Mouse (Mus musculus): ENCODE results near the gene Vsx1. TPM values are rescaled to one million over a fixed set of nuclear protein-coding genes. Genes with fewer than 3 reads are reported as not detected.

Vsx1 gene
- total and polyA plus RNA-seq, 2 experiments from 2014 or later: not detected

DNA sequence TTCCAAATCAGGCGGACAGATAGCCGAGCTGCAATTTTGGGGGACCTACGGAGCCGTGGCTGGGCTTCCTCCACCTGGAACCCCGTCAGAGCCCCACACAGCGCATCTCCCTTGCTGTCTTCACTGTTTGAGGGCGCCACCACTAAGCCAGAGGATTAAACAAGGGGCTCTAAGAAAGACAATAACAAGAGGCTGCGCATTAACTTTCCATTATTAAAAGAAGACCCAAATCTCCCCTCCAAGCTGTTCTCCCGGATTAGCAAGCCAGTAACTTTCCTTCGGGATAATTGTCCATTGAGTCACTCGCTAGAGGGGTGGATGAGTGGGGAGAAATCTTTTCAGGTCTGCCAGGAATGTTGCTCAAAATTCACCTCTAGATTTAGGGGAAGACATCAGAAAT, 1.1 kb upstream of the Vsx1 start:
- H3K36me3 ChIP-seq (replicated peaks; ENCODE audit: control insufficient read depth, insufficient read depth, low read length): no peaks in the 10 kb centered on the region
- no peak for ATAC-seq (ENCODE audit: insufficient read depth, low read depth)
- H3K9me3 ChIP-seq (replicated peaks; ENCODE audit: control insufficient read depth, low read length): no peaks in the 10 kb centered on the region
- H3K4me1 ChIP-seq (ENCODE audit: control insufficient read depth, insufficient read depth): no peaks in the 10 kb centered on the region
- DNase-seq (ENCODE audit: low spot score): no peak
- H3K27me3 ChIP-seq (ENCODE audit: control insufficient read depth, insufficient read depth, low read length): peaks cover 64% of the 10 kb centered on the region
- H3K27ac ChIP-seq (ENCODE audit: low read depth): no peak overlapping the region
- H3K9ac ChIP-seq (replicated peaks; ENCODE audit: low read depth, low read length): no peak overlapping the region
- H3K4me3 ChIP-seq (ENCODE audit: low read depth, low read length): no peak overlapping the region
- 12% methylated on average over 11 of the region's 11 CpGs for WGBS
- no peak overlapping the region for H3K4me2 ChIP-seq (ENCODE audit: low read depth, low read length)
- no peak for TF ChIP-seq CTCF (IDR thresholded peaks at IDR 0.05; ENCODE audit: low read depth)
- TF ChIP-seq EP300 (IDR thresholded peaks at IDR 0.05; ENCODE audit: low read depth): no peak

DNA sequence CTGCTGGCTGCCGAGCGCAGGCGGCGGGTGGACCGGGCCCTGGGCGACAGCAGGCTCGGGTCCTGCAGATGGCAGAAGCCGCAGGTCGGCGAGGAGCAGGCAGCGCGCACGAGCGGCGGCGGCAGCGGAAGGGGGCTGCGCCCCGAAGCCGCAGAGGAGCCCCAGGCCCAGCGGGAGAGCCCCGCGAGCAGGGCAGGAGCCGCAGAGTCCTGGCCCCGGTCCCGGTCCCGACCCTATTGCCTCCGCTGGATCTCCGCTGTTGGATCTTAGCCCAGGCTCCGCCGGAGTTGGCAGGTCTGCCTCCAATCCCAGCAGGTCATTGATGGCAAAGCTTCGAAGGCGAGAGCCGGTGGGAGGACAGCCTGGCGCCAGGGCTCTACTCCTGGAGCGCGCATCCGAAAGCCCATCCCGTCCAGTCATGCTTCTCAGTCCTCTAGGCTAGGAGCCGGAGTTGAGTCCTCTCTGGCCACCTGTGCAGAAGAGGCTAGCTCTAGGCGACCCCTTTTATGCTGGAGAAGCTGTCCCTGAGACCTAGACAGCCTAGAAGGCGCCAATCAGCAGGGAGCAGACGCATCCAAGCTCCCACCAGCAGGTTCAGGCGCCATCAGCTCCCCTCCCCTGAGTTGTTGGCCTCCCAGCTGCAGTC, 496 bp downstream of the Vsx1 start:
- peak overlapping the region; percentile 42 for H3K9ac ChIP-seq (replicated peaks; ENCODE audit: low read depth, low read length)

DNA sequence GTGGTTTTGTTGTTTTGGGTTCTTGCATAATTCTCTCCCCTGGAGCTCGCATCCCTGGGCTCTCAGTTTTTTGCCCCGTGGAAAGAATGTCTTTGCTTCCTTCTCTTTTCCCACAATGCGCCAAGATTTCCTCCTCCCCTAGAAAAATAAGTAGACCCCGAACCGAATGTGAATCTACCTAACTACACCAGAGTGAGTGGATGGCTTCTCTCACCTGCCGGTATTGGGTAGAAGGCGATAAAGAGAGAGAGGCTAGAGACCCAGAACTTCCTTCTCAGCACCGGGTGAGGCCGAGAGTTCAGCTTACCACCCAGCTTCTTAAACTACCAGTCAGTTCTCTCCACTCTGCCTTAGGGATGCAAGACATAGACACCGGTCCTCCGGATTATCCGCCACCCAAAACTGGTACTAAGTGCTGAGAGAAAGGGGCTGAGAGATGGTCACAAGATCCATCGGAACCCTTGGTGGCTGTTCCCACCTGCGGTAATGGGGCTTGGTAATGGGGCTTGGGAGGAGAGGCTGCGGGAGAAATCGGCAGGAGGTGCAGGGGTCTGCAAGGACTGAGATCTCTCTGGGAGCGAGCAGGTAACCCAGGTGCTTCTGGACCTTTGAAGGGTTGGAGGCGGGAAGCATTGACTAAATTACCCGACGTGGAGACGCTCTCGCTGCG, 1.2 kb downstream of the Vsx1 start:
- H3K36me3 ChIP-seq (replicated peaks; ENCODE audit: control insufficient read depth, insufficient read depth, low read length): no peaks in the 10 kb centered on the region
- no peak overlapping the region for H3K27ac ChIP-seq (ENCODE audit: low read depth)
- peak overlapping the region; percentile 68 for H3K4me2 ChIP-seq (ENCODE audit: low read depth, low read length)
- WGBS: 3% methylated on average over 23 of the region's 23 CpGs
- DNase-seq (ENCODE audit: low spot score) (no peak), ATAC-seq (ENCODE audit: insufficient read depth, low read depth) (no peak)
- peak overlapping the region; percentile 47 for H3K4me3 ChIP-seq (ENCODE audit: low read depth, low read length)
- H3K27me3 ChIP-seq (ENCODE audit: control insufficient read depth, insufficient read depth, low read length): peaks cover 64% of the 10 kb centered on the region
- H3K9me3 ChIP-seq (replicated peaks; ENCODE audit: control insufficient read depth, low read length): no peaks in the 10 kb centered on the region
- no peaks in the 10 kb centered on the region for H3K4me1 ChIP-seq (ENCODE audit: control insufficient read depth, insufficient read depth)
- TF ChIP-seq EP300 (IDR thresholded peaks at IDR 0.05; ENCODE audit: low read depth): no peak
- TF ChIP-seq CTCF (IDR thresholded peaks at IDR 0.05; ENCODE audit: low read depth): no peak
- peak overlapping the region; percentile 42; the same call in 1 of the 2 replicates for H3K9ac ChIP-seq (replicated peaks; ENCODE audit: low read depth, low read length)

More for the DNA sequence above, 496 bp downstream of the Vsx1 start:
- Histone ChIP-seq H3K27me3 (ENCODE audit: control insufficient read depth, insufficient read depth, low read length) (peaks cover 64% of the 10 kb centered on the region), H3K36me3 (replicated peaks; ENCODE audit: control insufficient read depth, insufficient read depth, low read length) (no peaks in the 10 kb centered on the region), H3K27ac (ENCODE audit: low read depth) (no peak overlapping the region), H3K9me3 (replicated peaks; ENCODE audit: control insufficient read depth, low read length) (no peaks in the 10 kb centered on the region), H3K4me1 (ENCODE audit: control insufficient read depth, insufficient read depth) (no peaks in the 10 kb centered on the region), H3K4me2 (ENCODE audit: low read depth, low read length) (peak overlapping the region; percentile 68), H3K4me3 (ENCODE audit: low read depth, low read length) (peak overlapping the region; percentile 47)
- TF ChIP-seq EP300 (IDR thresholded peaks at IDR 0.05; ENCODE audit: low read depth) (no peak), CTCF (IDR thresholded peaks at IDR 0.05; ENCODE audit: low read depth) (no peak)
- no peak for DNase-seq (ENCODE audit: low spot score)
- peak; percentile 30; the same call in 1 of the 2 replicates for ATAC-seq (ENCODE audit: insufficient read depth, low read depth)
- WGBS: under 1% methylated on average over 42 of the region's 44 CpGs

DNA sequence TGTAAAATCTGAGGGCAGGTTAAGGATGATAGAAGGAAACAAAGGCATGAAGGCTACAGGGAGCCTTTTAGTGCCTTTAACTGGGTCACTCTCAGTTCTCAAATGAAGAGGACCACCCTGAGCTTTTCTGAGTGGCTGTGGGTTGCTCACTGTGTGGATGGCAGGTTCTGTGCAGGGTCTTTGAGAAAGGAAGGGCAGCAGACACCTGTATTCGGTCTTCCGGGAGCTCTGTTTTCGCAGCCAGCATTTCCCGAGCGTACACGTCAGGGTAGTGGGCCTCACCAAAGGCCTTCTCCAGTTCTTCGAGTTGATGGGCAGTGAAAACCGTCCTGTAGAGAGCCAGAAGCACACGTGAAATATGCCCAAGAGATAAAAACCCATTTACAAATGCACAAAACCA, 3.8 kb downstream of the Vsx1 start:
- Histone ChIP-seq H3K36me3 (replicated peaks; ENCODE audit: control insufficient read depth, insufficient read depth, low read length) (no peaks in the 10 kb centered on the region), H3K27me3 (ENCODE audit: control insufficient read depth, insufficient read depth, low read length) (peaks cover 48% of the 10 kb centered on the region), H3K4me3 (ENCODE audit: low read depth, low read length) (no peak overlapping the region), H3K4me2 (ENCODE audit: low read depth, low read length) (no peak overlapping the region), H3K27ac (ENCODE audit: low read depth) (no peak overlapping the region), H3K4me1 (ENCODE audit: control insufficient read depth, insufficient read depth) (no peaks in the 10 kb centered on the region), H3K9me3 (replicated peaks; ENCODE audit: control insufficient read depth, low read length) (no peaks in the 10 kb centered on the region), H3K9ac (replicated peaks; ENCODE audit: low read depth, low read length) (no peak overlapping the region)
- 78% methylated on average over 9 of the region's 9 CpGs for WGBS
- no peak for TF ChIP-seq EP300 (IDR thresholded peaks at IDR 0.05; ENCODE audit: low read depth)
- no peak for TF ChIP-seq CTCF (IDR thresholded peaks at IDR 0.05; ENCODE audit: low read depth)
- no peak for ATAC-seq (ENCODE audit: insufficient read depth, low read depth)
- DNase-seq (ENCODE audit: low spot score): no peak

DNA sequence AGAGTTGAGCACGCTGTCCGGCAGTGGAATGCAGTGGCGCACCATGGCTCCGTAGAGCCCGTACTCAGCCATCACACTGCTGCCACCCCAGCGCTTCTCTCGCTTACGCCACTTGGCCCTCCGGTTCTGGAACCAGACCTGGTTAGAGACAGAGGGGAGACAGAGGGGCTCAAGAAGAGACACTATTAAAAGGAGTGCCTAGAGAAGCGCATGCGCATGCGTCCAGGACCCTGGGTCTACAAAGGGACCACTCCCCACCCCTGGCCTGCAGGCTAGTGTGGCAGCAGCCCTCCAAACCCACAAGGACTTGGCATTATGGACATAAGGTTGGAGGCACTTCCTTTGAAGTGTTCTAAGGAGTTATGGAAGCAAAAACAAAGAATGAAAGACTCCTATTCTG, 4.7 kb downstream of the Vsx1 start:
- TF ChIP-seq EP300 (IDR thresholded peaks at IDR 0.05; ENCODE audit: low read depth) (no peak), CTCF (IDR thresholded peaks at IDR 0.05; ENCODE audit: low read depth) (no peak)
- no peaks in the 10 kb centered on the region for H3K36me3 ChIP-seq (replicated peaks; ENCODE audit: control insufficient read depth, insufficient read depth, low read length)
- ATAC-seq (ENCODE audit: insufficient read depth, low read depth): no peak

More for the DNA sequence above, 4.7 kb downstream of the Vsx1 start:
- no peaks in the 10 kb centered on the region for H3K9me3 ChIP-seq (replicated peaks; ENCODE audit: control insufficient read depth, low read length)
- no peak overlapping the region for H3K4me2 ChIP-seq (ENCODE audit: low read depth, low read length)
- no peaks in the 10 kb centered on the region for H3K4me1 ChIP-seq (ENCODE audit: control insufficient read depth, insufficient read depth)
- no peak for DNase-seq (ENCODE audit: low spot score)
- 70% methylated on average over 12 of the region's 12 CpGs for WGBS
- no peak overlapping the region for H3K9ac ChIP-seq (replicated peaks; ENCODE audit: low read depth, low read length)
- peaks cover 39% of the 10 kb centered on the region for H3K27me3 ChIP-seq (ENCODE audit: control insufficient read depth, insufficient read depth, low read length)
- H3K4me3 ChIP-seq (ENCODE audit: low read depth, low read length): no peak overlapping the region
- H3K27ac ChIP-seq (ENCODE audit: low read depth): no peak overlapping the region

Data from heart, postnatal 0 days (tissue).